Mouse (Mus musculus) cerebellum, adult 2 months (tissue): ENCODE data around the gene Dlgap5.

Source experiments
- CTCF ChIP-seq: fragments of 200-500 bp; IDR thresholded peaks from 2 replicates; pipeline ENCODE4 v1.5.1; 2011; ENCODE audit warnings: low read depth, mild to moderate bottlenecking, control low read depth, low read length, moderate library complexity, borderline replicate concordance; ENCODE audit not compliant: insufficient read depth
- POLR2A ChIP-seq: fragments of 200-500 bp; IDR thresholded peaks from 2 replicates; pipeline ENCODE4 v1.6.1; 2011; ENCODE audit warnings: low read length, control low read depth, borderline replicate concordance; ENCODE audit not compliant: insufficient read depth

DNA sequence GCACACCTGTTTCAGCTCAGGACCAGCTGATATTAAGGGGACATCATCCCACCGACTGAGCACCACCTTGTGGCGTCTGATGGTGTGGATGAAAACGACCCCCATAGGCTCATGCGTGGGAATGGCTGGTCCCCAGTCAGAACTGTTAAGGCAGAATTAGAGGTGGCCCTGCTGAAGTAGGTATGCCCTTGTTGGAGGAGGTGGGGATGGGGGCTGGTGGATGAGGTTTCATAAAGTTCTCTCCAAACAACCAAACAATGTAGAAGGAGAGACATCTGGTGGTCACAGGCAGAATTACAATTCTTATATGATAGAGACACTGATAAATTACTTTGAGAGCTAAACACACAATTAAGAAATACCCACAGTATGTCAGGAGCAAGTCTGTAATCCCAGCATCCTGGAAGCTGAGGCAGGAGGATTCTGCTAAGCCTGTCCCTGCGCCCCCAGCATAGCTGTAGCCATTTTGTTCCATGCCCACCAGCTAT lies 22.0 kb downstream of the Dlgap5 start:
- TF ChIP-seq CTCF = peak; percentile 59
- TF ChIP-seq POLR2A = no peak
